Mouse (Mus musculus) heart, embryonic 15.5 days (tissue): ENCODE results near the gene Agbl3. TPM values are rescaled to one million over a fixed set of nuclear protein-coding genes. Genes with fewer than 3 reads are reported as not detected.

Experiments used
- ATAC-seq: fragments of 200-750 bp; cut with Nextera tagmentation; replicated peaks from 2 replicates; pipeline ENCODE4 v1.8.0; 2017; ENCODE audit warnings: low read depth, moderate TSS enrichment; ENCODE audit not compliant: insufficient number of reproducible peaks, insufficient read depth, low FRiP score
- H3K27ac ChIP-seq: fragments of 300-500 bp; sonication (generic); 2 replicates; pipeline ENCODE4 v1.5.1; 2015; ENCODE audit warnings: mild to moderate bottlenecking, inconsistent platforms
- H3K27me3 ChIP-seq: fragments of 300-500 bp; sonication (generic); 2 replicates; pipeline ENCODE4 v1.6.1; 2015; ENCODE audit warnings: inconsistent platforms
- H3K36me3 ChIP-seq: fragments of 300-500 bp; sonication (generic); 2 replicates; pipeline ENCODE4 v1.6.1; 2015; ENCODE audit warnings: mild to moderate bottlenecking, inconsistent platforms
- H3K4me1 ChIP-seq: fragments of 300-500 bp; sonication (generic); replicated peaks from 2 replicates; pipeline ENCODE4 v1.6.1; 2015; ENCODE audit warnings: inconsistent platforms
- H3K4me2 ChIP-seq: fragments of 300-500 bp; sonication (generic); 2 replicates; pipeline ENCODE4 v1.6.1; 2015; ENCODE audit warnings: inconsistent platforms, mild to moderate bottlenecking, moderate library complexity
- H3K4me3 ChIP-seq: fragments of 300-500 bp; sonication (generic); 2 replicates; pipeline ENCODE4 v1.5.1; 2015; ENCODE audit warnings: mild to moderate bottlenecking, inconsistent platforms
- H3K9ac ChIP-seq: fragments of 300-500 bp; sonication (generic); 2 replicates; pipeline ENCODE4 v1.6.1; 2015; ENCODE audit warnings: mild to moderate bottlenecking, inconsistent platforms
- H3K9me3 ChIP-seq: fragments of 300-500 bp; sonication (generic); replicated peaks from 2 replicates; pipeline ENCODE4 v1.6.1; 2016; ENCODE audit warnings: inconsistent platforms
- WGBS: fragments of 180-500 bp; shearing (Covaris S2); methylation state at CpG from one replicate; pipeline ENCODE4 v1.1.7; 2015; ENCODE audit warnings: mixed read lengths; 5-methylcytosine and 5-hydroxymethylcytosine counted together
- polyA plus RNA-seq: library from polyadenylated mRNA; unstranded; fragments of >200 nt; fragmentation: Nextera tagmentation; extraction: Ambion mirVana; gene quantifications from 2 replicates; pipeline ENCODE4 v1.2.1, GENCODE M21; 2015

The Agbl3 gene
- polyA plus RNA-seq, 1 experiment from 2014 or later, result 5.2 TPM

DNA sequence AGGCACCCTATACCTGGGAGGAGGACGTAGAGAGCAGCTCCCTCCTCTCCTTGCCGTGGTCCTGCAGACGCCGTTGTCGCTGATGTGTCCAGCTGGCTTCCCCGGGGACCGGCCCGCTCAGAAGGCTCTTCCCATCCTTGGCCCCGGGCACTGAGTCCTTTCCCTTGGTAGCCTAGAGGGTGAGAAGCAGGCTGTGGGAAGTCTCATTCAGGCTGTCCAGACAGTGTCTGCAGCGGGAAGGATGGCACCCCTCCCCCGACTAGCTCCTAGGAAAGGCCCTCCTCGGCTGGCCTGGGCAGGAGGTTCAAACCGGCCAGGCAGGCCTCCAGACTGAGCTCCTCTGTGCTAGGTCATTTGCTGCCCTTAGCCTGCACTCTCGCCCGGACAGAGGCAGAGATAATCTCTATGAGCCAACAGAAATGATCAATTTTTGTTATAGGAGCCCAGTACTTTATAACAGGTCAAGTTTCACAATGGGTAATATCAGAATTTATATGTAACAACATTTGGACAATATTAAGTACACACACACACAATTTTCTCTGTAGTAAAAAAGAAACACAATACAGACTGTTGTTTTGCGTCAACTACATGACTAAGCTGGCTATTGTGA, 116.0 kb downstream of the Agbl3 start:
- ATAC-seq, result no peak
- Histone ChIP-seq H3K9ac (no peak overlapping the region), H3K4me2 (no peak overlapping the region), H3K9me3 (no peaks in the 10 kb centered on the region), H3K27ac (no peak overlapping the region), H3K4me1 (peaks cover 19% of the 10 kb centered on the region; the same call in 1 of the 2 replicates), H3K27me3 (no peaks in the 10 kb centered on the region), H3K4me3 (no peak overlapping the region), H3K36me3 (peaks cover 58% of the 10 kb centered on the region)
- 67% methylated on average over 16 of the region's 16 CpGs for WGBS

DNA sequence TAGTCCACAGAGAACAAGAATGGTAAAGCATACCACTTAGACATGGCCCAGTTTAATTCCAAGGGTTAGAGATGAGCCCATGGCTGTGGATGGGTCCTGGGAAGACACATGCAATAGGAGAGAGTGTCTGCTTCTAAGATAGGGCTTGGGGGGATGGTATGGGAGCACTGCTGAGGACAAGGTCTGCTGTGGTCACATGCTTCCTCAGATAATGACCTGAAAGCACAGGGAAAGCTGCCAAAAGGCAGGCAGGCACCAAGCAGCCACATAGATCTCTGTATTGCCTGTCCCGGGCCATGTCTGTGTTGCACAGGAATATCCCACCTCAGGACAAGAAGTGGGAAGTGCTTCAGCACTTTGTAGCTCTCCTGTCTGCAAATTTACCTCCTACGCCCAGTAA, 118.9 kb downstream of the Agbl3 start:
- Histone ChIP-seq H3K36me3 (peaks cover 41% of the 10 kb centered on the region), H3K9ac (no peak overlapping the region), H3K4me1 (peaks cover 44% of the 10 kb centered on the region), H3K4me3 (no peak overlapping the region), H3K9me3 (no peaks in the 10 kb centered on the region), H3K4me2 (no peak overlapping the region), H3K27me3 (no peaks in the 10 kb centered on the region), H3K27ac (peak overlapping the region; percentile 51)
- WGBS, result 67% methylated on average over 2 of the region's 2 CpGs
- peak; percentile 48; the same call in 1 of the 2 replicates for ATAC-seq

DNA sequence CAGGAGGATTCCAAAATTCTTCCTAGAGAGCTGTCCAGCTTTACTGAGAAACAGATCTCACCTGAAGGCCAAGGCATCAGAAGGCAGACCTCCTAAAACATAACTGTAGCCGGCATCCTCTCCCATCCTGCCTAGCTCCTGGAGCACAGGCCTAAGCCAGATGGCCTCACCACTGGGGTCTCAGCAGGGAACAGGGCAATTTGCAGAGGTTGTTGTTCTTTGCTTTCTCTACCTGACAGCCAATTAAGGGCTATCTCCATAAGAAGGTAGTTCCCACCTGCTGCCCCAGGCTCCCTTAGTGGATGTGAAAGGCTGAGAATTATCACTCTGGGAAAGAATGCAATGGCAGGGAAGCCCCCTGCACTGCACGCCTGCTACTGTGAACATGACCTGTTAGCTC, 120.8 kb downstream of the Agbl3 start:
- peaks cover 35% of the 10 kb centered on the region for H3K36me3 ChIP-seq

DNA sequence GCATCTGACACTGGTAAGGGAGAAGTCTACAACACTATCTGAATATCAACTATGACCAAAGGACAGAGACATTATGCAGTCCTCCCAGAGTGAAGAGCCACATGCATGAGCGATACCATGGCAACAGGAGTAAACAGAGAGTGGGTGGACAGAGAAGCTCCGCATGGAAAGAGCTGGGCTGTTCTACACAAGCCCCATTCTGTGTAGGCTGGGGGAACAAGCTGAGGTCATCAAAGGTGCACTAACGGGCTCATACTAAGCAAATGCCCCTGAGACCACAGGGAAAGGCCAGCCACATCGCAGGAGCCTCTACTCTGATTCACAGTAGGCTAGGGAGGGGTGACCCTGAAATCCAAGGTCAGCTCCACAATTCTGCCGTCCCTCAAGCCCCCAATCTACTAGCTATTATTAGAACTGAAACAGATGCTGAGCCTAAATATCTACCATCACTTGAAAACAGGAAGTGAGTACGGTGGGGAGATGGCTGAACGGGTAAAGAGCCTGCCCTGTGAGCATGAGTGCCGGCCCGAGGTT, 121.7 kb downstream of the Agbl3 start:
- no peak for ATAC-seq
- Histone ChIP-seq H3K36me3 (peaks cover 33% of the 10 kb centered on the region), H3K9me3 (no peaks in the 10 kb centered on the region), H3K27me3 (no peaks in the 10 kb centered on the region), H3K4me2 (peak overlapping the region; percentile 42), H3K9ac (no peak overlapping the region; the same call in 1 of the 2 replicates), H3K4me1 (peaks cover 53% of the 10 kb centered on the region), H3K27ac (peak overlapping the region; percentile 72), H3K4me3 (0 out of 2 replicates have a peak overlapping the region, but pooled peaks have one; percentile 2)
- 28% methylated on average over 9 of the region's 9 CpGs for WGBS

More for the DNA sequence above, 120.8 kb downstream of the Agbl3 start:
- Histone ChIP-seq H3K4me3 (no peak overlapping the region), H3K27ac (no peak overlapping the region), H3K4me1 (peaks cover 49% of the 10 kb centered on the region), H3K9me3 (no peaks in the 10 kb centered on the region), H3K4me2 (no peak overlapping the region), H3K9ac (no peak overlapping the region), H3K27me3 (no peaks in the 10 kb centered on the region)
- WGBS, result 61% methylated on average over 2 of the region's 2 CpGs
- ATAC-seq, result no peak

DNA sequence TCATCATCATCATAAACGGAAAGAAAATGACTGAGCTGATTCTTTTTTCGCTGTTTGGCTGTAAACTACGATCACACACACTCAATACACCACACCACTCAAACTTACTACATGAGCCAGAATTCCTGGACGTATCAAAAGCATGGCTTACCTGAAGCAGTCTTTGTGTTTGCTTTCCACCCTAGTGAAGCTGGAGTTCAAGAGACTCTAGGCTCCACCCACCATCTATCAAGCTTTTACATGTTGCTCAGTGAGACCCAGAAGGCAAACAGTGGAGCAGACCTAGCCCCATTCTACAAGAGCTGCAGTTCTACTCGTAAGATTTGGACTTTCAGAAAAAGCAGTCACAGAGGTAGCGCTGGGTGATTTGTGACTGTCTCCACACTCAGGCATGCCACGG, 122.3 kb downstream of the Agbl3 start:
- peaks cover 35% of the 10 kb centered on the region for H3K36me3 ChIP-seq

DNA sequence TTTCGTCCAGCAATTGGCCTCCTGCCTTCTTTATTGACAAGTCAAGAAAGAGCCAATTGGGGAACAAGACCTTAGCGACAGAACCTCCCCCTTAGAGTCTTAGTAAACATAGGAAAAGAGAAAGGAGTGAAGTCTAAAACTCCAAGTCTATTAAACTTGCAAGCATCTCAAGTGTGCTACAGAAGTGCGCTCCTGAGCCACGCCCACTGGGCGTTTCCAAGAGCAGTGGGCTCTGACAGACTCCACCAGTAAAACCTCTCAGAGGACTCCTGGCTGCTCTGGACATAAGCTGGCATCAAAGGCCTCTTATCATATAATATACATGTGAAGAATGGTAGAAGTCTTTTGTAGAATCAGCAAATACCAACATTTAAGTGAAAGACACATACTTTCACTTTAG, 123.2 kb downstream of the Agbl3 start:
- Histone ChIP-seq H3K4me2 (peak overlapping the region; percentile 37), H3K9me3 (no peaks in the 10 kb centered on the region), H3K4me1 (peaks cover 59% of the 10 kb centered on the region), H3K4me3 (no peak overlapping the region), H3K9ac (no peak overlapping the region), H3K36me3 (peaks cover 38% of the 10 kb centered on the region), H3K27ac (peak overlapping the region; percentile 52), H3K27me3 (no peaks in the 10 kb centered on the region)
- WGBS, result 58% methylated on average over 5 of the region's 5 CpGs
- ATAC-seq, result no peak

More for the DNA sequence above, 122.3 kb downstream of the Agbl3 start:
- Histone ChIP-seq H3K4me3 (0 out of 2 replicates have a peak overlapping the region, but pooled peaks have one; percentile 2), H3K4me1 (peaks cover 55% of the 10 kb centered on the region), H3K9ac (no peak overlapping the region; the same call in 1 of the 2 replicates), H3K9me3 (no peaks in the 10 kb centered on the region), H3K27ac (peak overlapping the region; percentile 72), H3K27me3 (no peaks in the 10 kb centered on the region), H3K4me2 (peak overlapping the region; percentile 42)
- no peak for ATAC-seq
- 71% methylated on average over 7 of the region's 7 CpGs for WGBS

DNA sequence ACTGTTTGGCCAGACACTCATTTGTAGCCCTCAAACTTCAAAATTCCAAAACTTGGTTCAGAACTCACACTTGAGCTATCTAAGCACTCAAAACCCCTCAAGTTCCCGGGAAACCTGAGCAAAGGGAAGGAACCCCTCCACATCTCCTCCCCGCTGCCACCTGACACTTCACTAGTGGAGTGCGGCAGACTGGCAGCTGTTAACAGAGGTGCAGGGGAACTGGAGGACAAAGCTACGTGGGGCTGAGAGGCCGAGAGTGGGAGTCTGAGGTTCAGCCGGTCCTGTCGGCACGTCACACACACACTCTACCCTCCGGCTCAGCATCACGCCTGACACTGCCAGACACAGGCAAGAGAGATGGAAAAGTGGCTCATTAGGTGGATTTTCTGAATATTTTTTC, 123.6 kb downstream of the Agbl3 start:
- Histone ChIP-seq H3K4me1 (peaks cover 62% of the 10 kb centered on the region), H3K9ac (no peak overlapping the region), H3K4me2 (peak overlapping the region; percentile 37)

DNA sequence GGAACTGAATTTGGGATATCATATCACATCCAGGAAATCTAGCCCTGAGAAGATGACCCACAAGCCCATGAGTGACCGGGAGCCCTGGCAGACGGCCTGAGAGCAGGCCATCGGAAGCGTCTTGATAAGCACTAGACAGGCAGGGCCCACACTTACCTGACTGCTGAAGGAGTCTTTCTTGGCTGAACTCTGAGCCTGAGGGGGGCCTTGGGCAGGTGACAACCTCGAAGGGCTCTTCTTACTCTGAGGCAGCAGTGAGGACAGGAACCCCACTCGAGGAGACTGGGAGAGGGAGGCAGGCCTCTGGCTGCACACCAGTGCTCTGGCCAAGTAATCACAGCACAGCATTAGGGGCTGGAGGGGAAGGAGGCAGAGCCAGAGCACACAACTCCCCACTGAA, 124.1 kb downstream of the Agbl3 start:
- Histone ChIP-seq H3K36me3 (peaks cover 38% of the 10 kb centered on the region), H3K4me3 (no peak overlapping the region), H3K4me2 (peak overlapping the region; percentile 37), H3K4me1 (peaks cover 61% of the 10 kb centered on the region), H3K9ac (no peak overlapping the region), H3K9me3 (no peaks in the 10 kb centered on the region), H3K27me3 (no peaks in the 10 kb centered on the region), H3K27ac (peak overlapping the region; percentile 52)
- ATAC-seq, result no peak
- 41% methylated on average over 6 of the region's 6 CpGs for WGBS

More for the DNA sequence above, 123.6 kb downstream of the Agbl3 start:
- Histone ChIP-seq H3K36me3 (peaks cover 38% of the 10 kb centered on the region), H3K4me3 (no peak overlapping the region), H3K27me3 (no peaks in the 10 kb centered on the region), H3K27ac (peak overlapping the region; percentile 52), H3K9me3 (no peaks in the 10 kb centered on the region)
- ATAC-seq, result peak; percentile 37; the same call in 1 of the 2 replicates
- WGBS, result 33% methylated on average over 10 of the region's 10 CpGs

DNA sequence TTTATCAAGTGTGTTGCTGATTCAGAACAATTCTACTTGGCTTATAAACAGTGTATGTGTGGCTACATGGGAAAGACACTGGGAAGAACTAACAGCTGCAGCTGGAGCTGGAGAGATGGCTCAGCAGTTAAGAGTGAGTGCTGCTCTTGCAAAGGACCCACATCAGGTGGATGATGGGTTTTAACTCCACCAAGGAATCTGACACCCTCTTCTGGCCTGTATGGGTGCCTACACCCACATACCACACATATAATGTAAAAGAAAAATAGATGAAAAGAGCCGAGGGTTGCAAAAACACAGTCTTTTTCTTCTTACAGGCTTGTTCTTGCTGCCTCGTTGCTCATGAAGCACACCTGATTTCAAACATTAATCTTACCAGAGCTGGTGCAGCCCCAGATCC, 125.9 kb downstream of the Agbl3 start:
- Histone ChIP-seq H3K27ac (no peak overlapping the region), H3K9me3 (no peaks in the 10 kb centered on the region), H3K4me1 (peaks cover 55% of the 10 kb centered on the region), H3K4me3 (no peak overlapping the region), H3K9ac (no peak overlapping the region), H3K27me3 (no peaks in the 10 kb centered on the region), H3K4me2 (no peak overlapping the region), H3K36me3 (peaks cover 32% of the 10 kb centered on the region)
- no peak for ATAC-seq
- WGBS, result 73% methylated on average over 2 of the region's 2 CpGs

DNA sequence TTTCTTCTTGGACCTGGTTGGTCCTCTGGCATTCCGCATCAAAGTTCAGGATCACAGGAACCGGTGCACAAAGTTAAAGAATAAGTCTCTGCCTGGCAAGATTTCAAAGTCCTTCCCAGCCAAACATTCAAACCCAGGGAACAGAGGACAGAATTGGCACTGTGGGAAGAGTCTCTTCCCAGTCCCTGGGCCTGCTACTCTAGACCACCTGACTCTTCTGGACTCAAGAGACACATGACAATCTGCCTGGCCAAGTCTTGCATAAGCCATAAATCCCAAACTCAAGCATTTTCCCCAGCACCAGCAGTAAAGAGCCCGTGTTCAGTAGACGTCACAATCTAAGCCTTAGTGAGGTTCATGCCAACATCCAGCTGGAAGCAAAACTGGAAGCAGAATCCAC, 126.4 kb downstream of the Agbl3 start:
- H3K4me2 ChIP-seq, result no peak overlapping the region
- H3K4me3 ChIP-seq, result no peak overlapping the region
- no peaks in the 10 kb centered on the region for H3K9me3 ChIP-seq
- no peaks in the 10 kb centered on the region for H3K27me3 ChIP-seq
- no peak overlapping the region for H3K27ac ChIP-seq
- peaks cover 27% of the 10 kb centered on the region for H3K36me3 ChIP-seq
- H3K9ac ChIP-seq, result no peak overlapping the region
- no peak for ATAC-seq
- WGBS, result 92% methylated on average over 4 of the region's 4 CpGs
- H3K4me1 ChIP-seq, result peaks cover 55% of the 10 kb centered on the region

DNA sequence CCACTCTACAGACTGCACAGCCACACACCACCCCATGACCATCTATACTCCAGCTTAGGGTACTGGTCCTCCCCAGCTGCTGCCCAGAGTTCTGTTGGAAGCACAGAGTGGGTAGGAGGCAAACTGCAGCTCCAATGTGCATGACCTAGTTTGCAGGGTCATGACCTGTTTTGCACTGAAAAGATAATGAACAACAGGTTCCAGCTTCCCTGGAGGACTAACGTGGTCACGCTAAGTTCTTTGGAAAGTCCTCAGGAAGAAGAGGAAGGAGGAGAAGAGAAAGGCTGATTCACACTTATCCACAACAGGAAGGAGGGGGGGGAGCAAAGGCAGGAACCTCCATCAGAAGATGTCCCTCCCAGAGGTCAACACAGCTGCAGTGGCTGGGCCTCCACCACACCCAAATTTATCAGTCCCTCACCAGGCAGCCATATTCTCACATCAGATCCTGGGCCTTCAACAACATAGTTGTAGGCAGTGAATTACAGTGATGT, 126.9 kb downstream of the Agbl3 start:
- Histone ChIP-seq H3K4me3 (no peak overlapping the region), H3K36me3 (peaks cover 25% of the 10 kb centered on the region), H3K27me3 (no peaks in the 10 kb centered on the region), H3K9me3 (no peaks in the 10 kb centered on the region), H3K9ac (no peak overlapping the region), H3K27ac (no peak overlapping the region), H3K4me2 (no peak overlapping the region), H3K4me1 (peaks cover 50% of the 10 kb centered on the region)
- no peak for ATAC-seq
- WGBS, result 46% methylated on average over 2 of the region's 2 CpGs
